Mouse (Mus musculus): ENCODE measurements at regions not wholly inside any gene's neighbourhood (a gene's known extent, or its start where the extent isn't known, plus 50 kb on each side); places are given as distances from the start of the nearest gene placed in this dataset.

DNA sequence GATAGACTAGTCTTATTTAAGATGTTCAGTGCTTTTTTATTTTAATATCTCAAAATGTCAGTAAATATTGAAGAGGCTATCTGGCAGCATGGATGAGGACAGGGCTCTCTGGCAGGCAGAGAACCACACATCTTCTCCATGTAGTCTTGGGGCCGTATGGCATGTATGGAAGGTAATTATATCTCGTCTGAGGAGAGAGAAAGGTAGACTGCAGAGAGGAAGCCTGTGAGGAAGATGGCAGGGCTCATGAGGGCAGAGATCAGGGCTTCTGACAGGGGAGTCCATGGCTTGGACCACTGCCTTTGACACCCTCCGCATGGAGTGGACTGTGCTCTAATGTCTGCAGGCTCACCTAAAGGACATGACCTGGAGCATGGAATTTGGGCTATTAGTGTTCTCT lies 146.0 kb upstream of the Runx1 start:
- Histone ChIP-seq H3K9me3 (replicated peaks) (no peaks in the 10 kb centered on the region), H3K9ac (no peak overlapping the region), H3K4me3 (no peak overlapping the region), H3K27ac (ENCODE audit: poor library complexity, severe bottlenecking) (no peak overlapping the region), H3K4me1 (replicated peaks) (no peaks in the 10 kb centered on the region), H3K36me3 (no peaks in the 10 kb centered on the region), H3K4me2 (no peak overlapping the region), H3K27me3 (replicated peaks) (peaks cover 28% of the 10 kb centered on the region)
- ATAC-seq (ENCODE audit: insufficient number of reproducible peaks, low FRiP score), result no peak
- WGBS, result 82% methylated on average over 3 of the region's 3 CpGs

DNA sequence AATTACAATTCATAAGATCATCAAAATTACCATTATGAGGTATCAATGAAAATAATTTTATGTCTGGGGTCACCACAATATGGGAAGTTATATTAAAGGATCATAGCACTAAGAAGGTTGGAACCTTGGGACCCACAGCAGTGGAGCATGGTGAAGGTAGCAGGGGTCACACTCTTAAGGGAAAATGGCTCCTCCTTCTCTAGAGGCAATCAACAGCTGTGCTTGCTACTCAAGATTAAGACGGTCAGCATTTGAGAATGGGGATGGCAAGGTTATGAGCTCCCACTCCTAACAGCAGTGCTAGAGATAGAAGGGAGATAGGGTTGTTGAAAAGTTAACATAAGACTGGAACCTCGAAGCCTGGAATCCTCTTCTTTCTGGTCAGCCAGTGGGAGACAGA lies 144.6 kb upstream of the Runx1 start:
- ATAC-seq (ENCODE audit: insufficient number of reproducible peaks, low FRiP score), result no peak
- H3K9ac ChIP-seq, result no peak overlapping the region
- H3K4me3 ChIP-seq, result no peak overlapping the region
- H3K4me1 ChIP-seq (replicated peaks), result no peaks in the 10 kb centered on the region
- no peak overlapping the region for H3K27ac ChIP-seq (ENCODE audit: poor library complexity, severe bottlenecking)
- H3K27me3 ChIP-seq (replicated peaks), result peaks cover 37% of the 10 kb centered on the region
- no peaks in the 10 kb centered on the region for H3K36me3 ChIP-seq
- no peaks in the 10 kb centered on the region for H3K9me3 ChIP-seq (replicated peaks)
- no peak overlapping the region for H3K4me2 ChIP-seq
- WGBS, result 73% methylated on average over 2 of the region's 2 CpGs

DNA sequence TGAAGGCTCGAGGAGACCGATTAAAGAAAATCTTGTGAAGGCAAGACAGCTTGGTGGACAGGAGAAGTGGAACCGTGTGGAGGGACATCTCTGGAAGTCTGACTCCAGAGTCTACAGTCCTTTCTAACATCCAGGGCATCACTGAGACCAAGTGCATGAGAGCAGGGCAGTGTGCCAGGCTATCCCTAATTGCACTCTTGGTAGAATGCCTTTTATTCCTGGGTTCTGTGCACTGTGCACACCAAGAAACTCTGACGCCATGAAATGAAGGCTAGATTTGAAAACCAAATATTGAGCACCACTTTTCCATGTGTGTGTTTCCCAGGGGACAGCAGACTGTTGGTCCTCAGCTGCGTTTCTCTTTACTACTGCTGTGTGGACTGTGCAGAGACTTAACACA lies 143.1 kb upstream of the Runx1 start:
- Histone ChIP-seq H3K27ac (ENCODE audit: poor library complexity, severe bottlenecking) (no peak overlapping the region), H3K9me3 (replicated peaks) (no peaks in the 10 kb centered on the region), H3K4me1 (replicated peaks) (no peaks in the 10 kb centered on the region), H3K36me3 (no peaks in the 10 kb centered on the region), H3K27me3 (replicated peaks) (peaks cover 37% of the 10 kb centered on the region), H3K9ac (no peak overlapping the region), H3K4me2 (no peak overlapping the region), H3K4me3 (no peak overlapping the region)
- ATAC-seq (ENCODE audit: insufficient number of reproducible peaks, low FRiP score), result no peak
- 79% methylated on average over 5 of the region's 5 CpGs for WGBS

DNA sequence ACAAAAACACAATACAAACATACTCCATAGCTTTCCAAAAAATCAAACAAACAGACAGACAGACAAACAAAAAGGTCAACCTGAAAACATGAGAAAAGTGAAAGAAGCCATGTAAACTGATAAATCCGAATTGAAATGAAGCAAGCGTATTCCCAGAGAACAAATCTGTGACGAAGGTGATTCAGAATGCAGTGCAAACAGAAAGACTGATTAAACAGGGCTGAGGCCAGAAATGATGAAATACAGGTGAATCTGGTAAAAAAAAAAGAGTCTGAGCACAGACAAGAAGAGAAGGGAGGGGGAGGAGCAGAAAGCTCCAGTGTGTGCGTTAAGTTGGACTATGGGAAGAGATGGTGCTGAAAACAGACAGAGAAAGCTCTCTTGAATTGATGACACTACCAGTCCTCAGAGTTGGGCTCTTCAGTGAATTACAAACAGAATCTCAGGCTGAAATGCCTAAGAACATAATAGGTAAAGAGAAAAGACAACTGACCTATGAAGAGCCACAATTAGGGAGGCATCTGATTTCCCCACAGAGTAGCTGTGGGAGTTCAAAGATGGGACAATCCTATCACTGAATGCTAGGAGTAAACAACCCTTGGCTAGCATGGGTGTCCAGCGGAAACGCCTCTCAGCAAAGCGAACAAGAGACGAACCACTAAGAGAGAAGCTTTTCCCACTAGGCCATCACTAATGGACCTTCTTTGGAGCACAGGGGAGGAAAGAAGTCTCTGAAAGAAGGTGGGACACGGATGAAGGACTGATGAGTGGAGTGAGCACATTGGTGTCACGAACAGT lies 140.3 kb upstream of the Runx1 start:
- Histone ChIP-seq H3K27ac (ENCODE audit: poor library complexity, severe bottlenecking) (no peak overlapping the region), H3K9ac (no peak overlapping the region), H3K4me2 (no peak overlapping the region), H3K4me1 (replicated peaks) (peaks cover 3% of the 10 kb centered on the region; the same call in 1 of the 2 replicates), H3K27me3 (replicated peaks) (peaks cover 38% of the 10 kb centered on the region), H3K4me3 (no peak overlapping the region), H3K9me3 (replicated peaks) (no peaks in the 10 kb centered on the region), H3K36me3 (no peaks in the 10 kb centered on the region)
- no peak for ATAC-seq (ENCODE audit: insufficient number of reproducible peaks, low FRiP score)
- 88% methylated on average over 10 of the region's 10 CpGs for WGBS

DNA sequence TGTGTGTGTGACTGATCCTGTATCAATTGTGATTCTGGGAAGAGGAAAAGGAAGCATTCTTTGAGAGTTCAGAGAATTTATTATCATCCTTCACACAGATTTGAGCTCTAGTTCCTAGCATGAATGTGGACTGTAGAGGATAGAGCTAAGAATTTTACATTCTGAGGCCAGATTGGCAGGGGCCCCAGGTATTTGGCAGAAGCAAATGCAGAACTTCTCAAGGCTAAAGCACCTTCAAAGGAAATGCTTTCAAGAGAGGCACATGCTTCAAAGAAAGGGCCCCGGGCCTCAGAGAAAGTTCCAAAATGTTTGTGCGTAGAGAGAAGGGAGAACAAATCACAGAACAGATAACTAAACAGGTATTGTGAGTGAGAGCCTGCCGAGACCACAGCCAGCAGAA lies 139.7 kb upstream of the Runx1 start:
- 79% methylated on average over 3 of the region's 3 CpGs for WGBS
- H3K9me3 ChIP-seq (replicated peaks), result no peaks in the 10 kb centered on the region

DNA sequence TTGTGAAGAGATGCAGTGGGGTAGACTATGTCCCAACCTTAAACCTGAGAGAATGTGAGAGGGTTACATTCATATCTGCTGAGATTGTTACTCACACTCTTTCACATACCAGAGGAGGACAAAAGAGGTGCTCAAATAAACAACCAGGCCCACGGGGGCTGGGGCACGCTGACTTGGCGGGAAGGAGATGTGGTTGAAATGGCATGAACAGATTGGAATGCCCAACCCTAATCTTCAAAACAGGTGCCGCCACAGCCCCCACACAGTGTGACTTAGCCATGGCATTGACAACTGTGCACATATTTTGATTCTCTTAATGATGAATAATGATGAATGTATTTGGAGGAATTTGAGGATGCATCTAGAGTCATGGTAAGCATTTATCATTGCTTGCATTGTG lies 137.6 kb upstream of the Runx1 start:
- Histone ChIP-seq H3K4me1 (replicated peaks) (peaks cover 7% of the 10 kb centered on the region; the same call in 1 of the 2 replicates), H3K36me3 (no peaks in the 10 kb centered on the region), H3K9me3 (replicated peaks) (no peaks in the 10 kb centered on the region), H3K27me3 (replicated peaks) (peaks cover 46% of the 10 kb centered on the region; the same call in 1 of the 2 replicates), H3K27ac (ENCODE audit: poor library complexity, severe bottlenecking) (no peak overlapping the region), H3K9ac (no peak overlapping the region), H3K4me3 (no peak overlapping the region), H3K4me2 (no peak overlapping the region)
- 86% methylated on average over 4 of the region's 4 CpGs for WGBS
- no peak for ATAC-seq (ENCODE audit: insufficient number of reproducible peaks, low FRiP score)

More for the DNA sequence above, 139.7 kb upstream of the Runx1 start:
- Histone ChIP-seq H3K27ac (ENCODE audit: poor library complexity, severe bottlenecking) (no peak overlapping the region), H3K4me3 (no peak overlapping the region), H3K4me2 (no peak overlapping the region), H3K36me3 (no peaks in the 10 kb centered on the region), H3K27me3 (replicated peaks) (peaks cover 40% of the 10 kb centered on the region), H3K9ac (no peak overlapping the region), H3K4me1 (replicated peaks) (peaks cover 7% of the 10 kb centered on the region; the same call in 1 of the 2 replicates)
- ATAC-seq (ENCODE audit: insufficient number of reproducible peaks, low FRiP score), result no peak

DNA sequence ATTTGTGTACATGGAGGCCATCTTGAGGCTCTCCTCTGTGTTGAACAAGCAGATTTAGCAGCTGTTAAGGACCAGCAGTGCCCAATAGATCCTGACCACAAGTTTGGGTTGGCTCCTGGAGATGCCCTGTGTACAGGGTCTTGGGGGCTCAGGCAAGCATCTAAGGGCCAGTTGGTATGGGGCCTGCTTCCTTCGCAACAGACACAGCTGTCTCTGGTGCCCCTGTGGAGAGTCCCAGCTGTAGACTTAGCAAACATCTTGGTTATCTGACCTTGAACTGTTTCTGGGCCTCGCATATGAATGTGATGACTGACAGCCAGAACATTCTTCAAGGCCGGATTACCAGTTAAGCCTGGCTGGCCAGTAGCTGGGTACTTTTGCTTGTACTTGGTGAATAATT lies 135.4 kb upstream of the Runx1 start:
- Histone ChIP-seq H3K4me3 (no peak overlapping the region), H3K27me3 (replicated peaks) (peaks cover 47% of the 10 kb centered on the region; the same call in 1 of the 2 replicates), H3K9ac (no peak overlapping the region), H3K36me3 (no peaks in the 10 kb centered on the region), H3K9me3 (replicated peaks) (no peaks in the 10 kb centered on the region), H3K27ac (ENCODE audit: poor library complexity, severe bottlenecking) (no peak overlapping the region), H3K4me1 (replicated peaks) (peaks cover 7% of the 10 kb centered on the region; the same call in 1 of the 2 replicates), H3K4me2 (no peak overlapping the region)
- no peak for ATAC-seq (ENCODE audit: insufficient number of reproducible peaks, low FRiP score)
- WGBS, result 45% methylated on average over 3 of the region's 3 CpGs

DNA sequence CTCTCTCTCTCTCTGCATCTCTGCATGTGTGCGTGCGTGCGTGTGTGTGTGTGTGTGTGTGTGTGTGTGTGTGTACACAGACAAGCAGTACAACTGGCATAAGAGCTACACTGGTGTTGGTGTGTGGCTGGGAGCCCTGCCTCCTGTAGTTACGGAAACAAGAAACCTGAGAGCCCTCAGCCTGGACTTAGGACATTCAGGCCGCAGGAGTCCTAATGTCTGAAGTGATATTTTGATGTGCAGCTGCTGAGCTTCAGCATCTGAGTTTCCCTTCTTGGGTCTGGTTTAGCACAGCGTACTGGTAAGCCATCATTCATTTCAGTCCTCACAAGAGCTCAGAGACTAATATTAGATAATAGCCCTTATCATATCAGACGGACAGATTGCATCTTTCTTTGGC lies 134.8 kb upstream of the Runx1 start:
- H3K9me3 ChIP-seq (replicated peaks), result no peaks in the 10 kb centered on the region
- no peak overlapping the region for H3K9ac ChIP-seq
- no peak overlapping the region for H3K4me2 ChIP-seq
- peaks cover 7% of the 10 kb centered on the region; the same call in 1 of the 2 replicates for H3K4me1 ChIP-seq (replicated peaks)
- H3K27ac ChIP-seq (ENCODE audit: poor library complexity, severe bottlenecking), result no peak overlapping the region
- no peaks in the 10 kb centered on the region for H3K36me3 ChIP-seq
- no peak overlapping the region for H3K4me3 ChIP-seq
- H3K27me3 ChIP-seq (replicated peaks), result peaks cover 46% of the 10 kb centered on the region; the same call in 1 of the 2 replicates
- WGBS, result 79% methylated on average over 7 of the region's 7 CpGs
- no peak for ATAC-seq (ENCODE audit: insufficient number of reproducible peaks, low FRiP score)

DNA sequence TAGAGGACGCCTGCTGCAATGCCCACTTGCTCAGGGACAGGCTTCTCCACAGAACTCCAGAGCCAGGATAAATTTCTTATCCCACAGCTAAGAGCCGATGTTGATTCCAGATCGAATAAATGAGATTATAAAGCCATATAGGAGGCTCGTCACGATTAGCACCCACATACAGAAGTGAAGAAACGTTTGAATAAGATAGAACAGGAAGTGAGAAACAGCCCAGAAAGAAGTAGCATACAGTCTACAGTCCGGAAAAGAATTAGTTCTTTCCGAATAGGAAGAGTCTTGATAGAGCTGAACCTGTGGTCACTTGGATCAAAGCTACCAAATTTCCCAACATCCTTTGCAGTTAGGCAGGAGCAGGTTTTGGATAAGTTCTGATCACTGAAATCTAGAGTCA lies 133.0 kb upstream of the Runx1 start:
- H3K9ac ChIP-seq, result no peak overlapping the region
- H3K4me2 ChIP-seq, result no peak overlapping the region
- 81% methylated on average over 8 of the region's 8 CpGs for WGBS
- peaks cover 56% of the 10 kb centered on the region for H3K27me3 ChIP-seq (replicated peaks)
- H3K36me3 ChIP-seq, result no peaks in the 10 kb centered on the region
- H3K27ac ChIP-seq (ENCODE audit: poor library complexity, severe bottlenecking), result no peak overlapping the region
- no peak for ATAC-seq (ENCODE audit: insufficient number of reproducible peaks, low FRiP score)
- H3K4me1 ChIP-seq (replicated peaks), result peaks cover 24% of the 10 kb centered on the region
- H3K9me3 ChIP-seq (replicated peaks), result no peaks in the 10 kb centered on the region
- no peak overlapping the region for H3K4me3 ChIP-seq

DNA sequence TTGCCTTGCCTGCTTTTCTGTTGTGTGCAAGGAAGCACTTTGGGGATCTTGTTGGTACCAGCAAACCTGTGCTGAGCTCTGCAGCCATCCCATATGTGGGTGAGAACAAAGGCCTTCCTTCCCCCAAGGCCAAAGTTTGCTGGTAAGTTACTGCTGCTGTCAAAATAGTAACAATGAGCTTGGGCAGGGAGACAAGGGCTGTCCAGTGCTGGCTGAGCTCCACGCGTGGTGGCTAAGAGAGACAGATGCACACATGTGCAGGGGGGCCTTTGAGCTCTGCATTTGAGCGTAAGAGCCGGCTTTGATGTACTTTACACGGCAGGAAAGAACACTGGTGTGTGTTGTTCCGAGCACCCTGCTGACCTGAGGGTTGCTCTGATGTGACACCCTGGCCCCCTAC lies 132.2 kb upstream of the Runx1 start:
- Histone ChIP-seq H3K27me3 (replicated peaks) (peaks cover 50% of the 10 kb centered on the region), H3K9ac (no peak overlapping the region), H3K4me1 (replicated peaks) (peaks cover 24% of the 10 kb centered on the region), H3K36me3 (no peaks in the 10 kb centered on the region), H3K9me3 (replicated peaks) (no peaks in the 10 kb centered on the region), H3K4me2 (no peak overlapping the region), H3K27ac (ENCODE audit: poor library complexity, severe bottlenecking) (no peak overlapping the region), H3K4me3 (no peak overlapping the region)
- ATAC-seq (ENCODE audit: insufficient number of reproducible peaks, low FRiP score), result no peak
- 77% methylated on average over 6 of the region's 6 CpGs for whole genome bisulfite sequencing

DNA sequence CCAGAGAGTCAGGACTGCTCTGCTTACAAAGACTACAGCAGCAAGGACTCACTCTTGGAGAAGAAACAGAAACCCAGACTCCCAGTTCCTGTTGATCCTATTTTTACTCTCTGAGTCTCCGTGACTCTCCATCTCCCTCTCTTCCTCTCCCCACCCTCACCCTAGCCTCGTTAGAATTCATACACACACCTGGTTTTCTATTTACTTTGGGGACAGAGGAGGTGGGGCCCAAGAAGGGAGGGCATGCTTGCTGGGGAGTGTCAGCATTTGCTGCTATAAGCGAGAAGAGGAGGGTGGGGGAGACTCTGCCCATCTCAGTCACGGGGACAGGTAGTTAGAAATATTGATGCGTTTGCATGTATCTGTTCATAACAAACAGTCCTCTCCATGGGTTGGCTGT lies 129.6 kb upstream of the Runx1 start:
- ATAC-seq (ENCODE audit: insufficient number of reproducible peaks, low FRiP score), result no peak
- Histone ChIP-seq H3K36me3 (no peaks in the 10 kb centered on the region), H3K4me3 (no peak overlapping the region), H3K9ac (no peak overlapping the region), H3K4me2 (no peak overlapping the region), H3K27ac (ENCODE audit: poor library complexity, severe bottlenecking) (no peak overlapping the region), H3K4me1 (replicated peaks) (peaks cover 28% of the 10 kb centered on the region), H3K27me3 (replicated peaks) (peaks cover 33% of the 10 kb centered on the region), H3K9me3 (replicated peaks) (no peaks in the 10 kb centered on the region)
- WGBS, result 50% methylated on average over 5 of the region's 5 CpGs

DNA sequence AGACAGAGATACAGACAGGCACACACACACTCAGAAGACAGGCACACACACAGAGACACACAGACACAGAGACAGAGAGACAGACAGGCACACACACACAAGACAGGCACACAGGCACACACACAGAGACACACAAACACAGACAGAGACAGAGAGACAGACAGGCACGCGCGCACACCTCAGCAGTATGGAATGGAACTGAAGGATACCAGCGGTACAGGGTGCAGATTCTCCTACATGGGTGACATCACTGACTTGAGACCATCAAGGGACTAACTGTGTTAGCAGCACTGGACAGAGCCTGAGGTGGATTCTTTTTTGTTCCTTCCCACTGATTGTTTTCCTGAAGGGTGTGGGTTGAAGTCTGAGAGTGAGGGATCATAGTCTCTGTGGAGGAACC lies 129.1 kb upstream of the Runx1 start:
- Histone ChIP-seq H3K9me3 (replicated peaks) (no peaks in the 10 kb centered on the region), H3K9ac (no peak overlapping the region), H3K27ac (ENCODE audit: poor library complexity, severe bottlenecking) (no peak overlapping the region), H3K4me3 (no peak overlapping the region), H3K4me1 (replicated peaks) (peaks cover 28% of the 10 kb centered on the region), H3K27me3 (replicated peaks) (peaks cover 29% of the 10 kb centered on the region), H3K4me2 (no peak overlapping the region), H3K36me3 (no peaks in the 10 kb centered on the region)
- 94% methylated on average over 4 of the region's 4 CpGs for WGBS
- ATAC-seq (ENCODE audit: insufficient number of reproducible peaks, low FRiP score), result no peak

Measured in heart, embryonic 12.5 days (tissue).